Mouse (Mus musculus): ENCODE data around the gene Wdr19.
"Not testable (repeated sequence)": the region's sequence is repeated elsewhere in the genome, so short reads cannot be mapped to it uniquely, and the experiment has no call there.

The Wdr19 gene

DNA sequence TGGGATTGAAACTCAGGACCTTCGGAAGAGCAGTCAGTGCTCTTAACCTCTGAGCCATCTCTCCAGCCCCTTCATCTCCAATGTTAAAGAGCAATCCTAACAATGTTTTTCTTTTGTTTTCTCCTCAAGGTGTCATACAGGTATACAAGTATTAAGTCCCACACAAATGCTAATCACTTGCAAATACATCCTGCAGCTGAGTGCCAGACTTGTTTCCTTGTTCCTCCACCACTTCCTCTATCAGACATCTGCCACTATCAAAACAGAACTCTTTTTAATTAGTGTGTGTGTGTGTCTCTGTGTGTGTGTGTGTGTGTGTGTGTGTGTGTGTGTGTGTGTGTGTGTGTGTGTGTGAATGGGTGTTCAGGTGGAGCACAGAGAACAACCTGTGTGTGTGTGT, 100.1 kb downstream of the Wdr19 start:
- in situ Hi-C loops (cut with MboI, MseI) = not testable (repeated sequence)

DNA sequence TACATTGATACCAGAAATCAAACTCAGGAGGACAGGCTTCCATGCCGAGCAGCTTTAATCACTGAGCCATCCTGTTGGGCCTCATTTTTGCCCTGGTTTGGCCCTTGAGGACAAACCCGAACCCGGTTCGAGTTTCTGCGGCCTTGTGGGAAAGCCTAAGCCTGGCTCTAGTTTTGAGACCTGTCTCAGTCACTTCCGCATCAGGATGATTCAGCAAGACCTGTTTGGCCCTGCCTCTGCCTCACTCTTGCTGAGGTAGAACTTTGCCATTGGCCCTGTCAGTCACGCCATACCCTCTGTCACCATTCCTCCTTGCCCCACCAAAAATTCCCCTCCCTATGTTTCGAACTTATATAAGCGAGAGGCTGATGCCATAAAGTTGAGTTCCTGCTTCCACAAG, 100.6 kb downstream of the Wdr19 start:
- in situ Hi-C loops (cut with MboI, MseI) = no loop called here

DNA sequence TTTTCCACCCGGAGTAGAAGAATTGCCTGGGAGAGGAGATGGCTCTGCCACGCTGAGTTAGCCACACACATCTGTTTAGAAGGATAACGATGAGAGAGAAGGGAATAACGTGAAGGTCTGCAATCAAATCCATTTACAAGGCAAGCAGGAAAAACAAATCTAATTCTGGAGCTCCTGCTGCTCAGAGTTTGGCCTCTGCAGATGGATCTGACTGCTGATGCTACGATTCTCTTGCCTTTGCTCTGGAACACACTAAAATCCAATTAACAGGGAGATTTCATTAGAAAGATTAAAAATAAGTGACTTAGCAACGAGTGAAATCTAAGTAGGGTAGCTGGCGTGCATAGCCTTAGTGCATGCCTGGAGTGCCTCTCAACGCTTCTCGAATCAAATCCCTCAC, 106.0 kb downstream of the Wdr19 start:
- in situ Hi-C loops (cut with MboI, MseI) = no loop called here

DNA sequence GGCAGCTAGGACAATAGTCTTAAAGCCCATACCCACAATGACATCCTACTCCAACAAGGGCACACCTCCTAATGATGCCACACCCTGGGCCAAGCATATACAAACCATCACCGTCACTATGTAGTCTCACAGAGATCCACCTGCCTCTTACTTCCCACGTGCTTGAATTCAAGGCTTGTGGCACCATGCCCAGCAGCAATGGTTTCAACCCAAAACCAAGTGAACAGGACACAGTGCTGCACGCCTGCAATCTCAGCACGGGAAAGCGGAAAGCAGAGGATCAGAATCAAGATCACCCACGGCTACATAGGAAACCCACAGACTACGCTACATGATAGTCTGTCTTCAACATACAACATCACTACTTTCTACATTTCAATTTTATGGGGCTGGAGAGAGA, 108.7 kb downstream of the Wdr19 start:
- in situ Hi-C loops (cut with MboI, MseI) = no loop called here

DNA sequence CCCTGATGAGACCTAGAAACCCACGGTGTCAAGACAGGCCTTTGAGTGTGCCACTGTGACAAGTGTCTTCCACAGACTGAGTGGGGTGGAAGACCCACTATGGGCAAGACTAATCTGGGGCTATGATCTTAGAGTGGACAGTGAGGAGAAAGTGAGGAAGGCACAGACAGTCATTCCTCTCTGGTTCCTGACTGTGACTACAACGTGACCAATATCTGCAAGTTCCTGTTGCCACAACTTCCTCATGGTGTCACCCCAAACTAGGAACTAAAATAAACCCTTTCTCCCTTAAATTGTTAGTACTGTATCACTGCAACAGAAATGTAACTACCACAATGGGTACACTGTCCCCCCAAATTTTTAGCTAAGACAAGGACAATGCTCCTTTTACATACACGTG, 109.4 kb downstream of the Wdr19 start:
- in situ Hi-C loops (cut with MboI, MseI) = no loop called here

Data from T-helper 1 cell (primary cell).